Mouse (Mus musculus): ENCODE data around the gene Mybpc1.

DNA sequence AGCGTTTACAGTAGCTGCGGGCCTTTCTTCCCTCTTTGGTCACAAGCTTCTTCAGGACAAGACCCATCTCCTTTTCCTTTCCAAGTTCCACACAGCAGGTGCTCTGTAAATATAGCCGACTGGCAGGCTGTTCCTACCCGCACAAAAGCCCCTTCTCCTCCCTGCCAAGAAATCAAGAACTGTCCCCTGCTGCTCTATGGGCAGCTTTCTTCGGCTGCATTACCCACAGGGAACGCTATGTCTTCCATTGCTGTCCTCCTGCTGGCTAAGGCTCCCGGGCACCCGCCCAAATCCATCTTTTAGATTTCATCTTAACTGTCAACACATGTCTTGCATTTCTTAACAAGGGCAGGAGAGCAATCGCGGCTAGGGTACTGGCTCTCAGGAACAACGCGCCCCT, 13.9 kb downstream of the Mybpc1 start:
- no peak for TF ChIP-seq POLR2A (IDR thresholded peaks at IDR 0.05; ENCODE audit: insufficient read depth, low read depth, low read length)
- no peak for TF ChIP-seq CTCF (IDR thresholded peaks at IDR 0.05; ENCODE audit: insufficient read depth, low read depth, low read length)

All from olfactory bulb, adult 2 months (tissue).